Mouse (Mus musculus) ovary, adult 18-20 months (tissue): ENCODE measurements at regions not wholly inside any gene's neighbourhood (a gene's known extent, or its start where the extent isn't known, plus 50 kb on each side); places are given as distances from the start of the nearest gene placed in this dataset.

ENCODE experiments used
- DNase-seq: peaks from one replicate; pipeline ENCODE4 v3.0.0; 2022; ENCODE audit warnings: low spot score, mixed read lengths

GRCm38 (mm10) chr1:144699790-144700189 lies 75.4 kb downstream of the Rgs18 start:
- peak; percentile 27 for DNase-seq

- no peak for DNase-seq
Measured at GRCm38 (mm10) chr1:144695253-144695652, 80.0 kb downstream of the Rgs18 start.

- no peak for DNase-seq
Measured at GRCm38 (mm10) chr1:144690340-144690739, 84.9 kb downstream of the Rgs18 start.

DNA sequence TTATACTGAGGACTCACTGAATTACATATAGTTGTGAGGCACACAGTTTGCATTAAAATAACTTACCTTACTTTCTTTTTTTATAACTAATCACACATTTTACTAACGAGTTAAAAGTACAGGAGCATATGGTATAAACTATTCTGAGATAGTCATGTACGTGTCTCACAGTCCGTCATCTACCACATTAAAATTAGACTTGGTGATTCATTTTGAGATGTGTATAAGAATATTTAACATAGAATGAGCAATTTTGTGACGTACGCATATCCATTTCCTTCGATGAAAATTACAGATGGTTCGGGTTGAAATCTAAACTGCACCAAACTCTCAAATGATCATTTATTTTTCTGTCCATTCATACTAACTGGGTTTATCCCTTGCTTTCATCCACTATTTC lies 93.1 kb downstream of the Rgs18 start:
- DNase-seq, result no peak

DNA sequence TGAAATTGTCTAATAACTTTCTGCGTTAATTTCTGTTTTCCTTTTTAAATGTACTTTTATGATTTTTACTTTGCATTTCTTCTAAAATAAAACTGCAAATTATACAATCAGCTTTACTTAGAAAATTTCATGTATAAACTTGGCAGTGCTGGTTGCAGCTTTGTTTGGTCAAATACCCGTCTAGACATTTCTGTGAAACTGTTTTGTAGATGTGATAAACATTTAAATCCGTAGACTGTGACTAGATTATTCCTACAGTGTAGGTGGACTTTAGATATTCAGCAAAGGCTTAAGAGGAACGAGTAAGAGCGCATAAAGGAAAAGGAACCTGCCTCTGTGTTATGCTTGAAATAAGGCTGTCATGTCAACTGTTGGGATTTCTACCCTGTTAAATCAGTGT lies 100.0 kb upstream of the Rgs21 start:
- DNase-seq, result no peak

DNA sequence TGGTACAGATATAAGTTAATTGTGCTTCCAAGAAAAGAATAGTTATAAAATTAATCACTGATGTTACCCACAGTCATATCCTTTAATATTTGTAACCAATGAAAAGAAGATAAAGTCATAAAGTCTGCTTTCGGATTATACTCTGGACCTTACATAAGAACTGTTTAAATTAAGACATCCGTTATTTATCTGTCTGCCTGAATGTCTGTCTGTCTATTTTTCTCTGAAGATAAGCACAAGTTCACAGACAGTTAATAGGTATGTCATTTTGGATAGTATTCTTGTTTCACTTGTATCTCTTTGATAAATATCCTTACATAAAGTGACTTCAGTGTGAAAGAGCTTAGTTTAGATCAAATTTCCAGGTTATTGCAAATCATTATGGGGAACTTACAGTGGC lies 88.8 kb upstream of the Rgs21 start:
- no peak for DNase-seq

DNA sequence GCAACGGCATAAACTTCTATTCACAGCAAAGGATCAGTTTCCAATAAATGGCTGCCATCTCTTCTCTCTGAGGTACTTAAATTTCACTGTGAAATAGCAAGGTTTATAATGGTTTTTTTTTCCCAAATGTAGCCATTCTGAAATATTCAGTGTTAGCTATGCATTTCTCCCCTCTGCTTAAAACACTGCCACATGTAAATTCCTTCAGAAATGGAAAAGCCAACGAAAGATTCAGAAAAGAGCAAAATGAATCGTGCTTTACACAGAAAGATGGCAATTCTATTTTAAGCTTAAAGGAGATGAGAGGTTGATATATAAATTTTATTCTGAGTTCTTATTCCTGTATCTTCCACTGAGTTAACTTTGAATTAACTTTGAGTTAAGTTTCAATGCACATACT lies 59.0 kb upstream of the Rgs21 start:
- DNase-seq, result no peak
